Mouse (Mus musculus) kidney, embryonic 16.5 days (tissue): ENCODE results near the gene Fxyd7. TPM values are rescaled to one million over a fixed set of nuclear protein-coding genes. Genes with fewer than 3 reads are reported as not detected.

Experiments used
- ATAC-seq: fragments of 200-750 bp; cut with Nextera tagmentation; 2 replicates; pipeline ENCODE4 v1.8.0; 2017; ENCODE audit warnings: moderate TSS enrichment; ENCODE audit not compliant: low FRiP score, low TSS enrichment
- H3K27ac ChIP-seq: fragments of 300-500 bp; sonication (generic); 2 replicates; pipeline ENCODE4 v1.5.1; 2014; ENCODE audit warnings: low read length
- H3K27me3 ChIP-seq: fragments of 300-500 bp; sonication (generic); 2 replicates; pipeline ENCODE4 v1.6.1; 2014; ENCODE audit warnings: low read length, control low read depth, mixed read lengths; ENCODE audit not compliant: insufficient read depth
- H3K36me3 ChIP-seq: fragments of 300-500 bp; sonication (generic); 2 replicates; pipeline ENCODE4 v1.6.1; 2014; ENCODE audit warnings: low read length, control low read depth, mixed read lengths; ENCODE audit not compliant: insufficient read depth
- H3K4me1 ChIP-seq: fragments of 300-500 bp; sonication (generic); 2 replicates; pipeline ENCODE4 v1.6.1; 2014; ENCODE audit warnings: low read length, control low read depth, mixed read lengths; ENCODE audit not compliant: insufficient read depth
- H3K4me2 ChIP-seq: fragments of 300-500 bp; sonication (generic); replicated peaks from 2 replicates; pipeline ENCODE4 v1.6.1; 2014; ENCODE audit warnings: low read depth, low read length
- H3K4me3 ChIP-seq: fragments of 300-500 bp; sonication (generic); 2 replicates; pipeline ENCODE4 v1.5.1; 2014; ENCODE audit warnings: mild to moderate bottlenecking, low read length
- H3K9ac ChIP-seq: fragments of 300-500 bp; sonication (generic); replicated peaks from 2 replicates; pipeline ENCODE4 v1.6.1; 2014; ENCODE audit warnings: low read length
- H3K9me3 ChIP-seq: fragments of 300-500 bp; sonication (generic); 2 replicates; pipeline ENCODE4 v1.6.1; 2016; ENCODE audit warnings: low read length, control low read depth
- WGBS: fragments of 180-500 bp; shearing (Covaris S2); extraction: QIAGEN DNeasy Blood & Tissue Kit; methylation state at CpG from one replicate; pipeline ENCODE4 v1.1.7; 2014; 5-methylcytosine and 5-hydroxymethylcytosine counted together
- polyA plus RNA-seq: library from polyadenylated mRNA; unstranded; fragments of >200 nt; fragmentation: Nextera tagmentation; extraction: Ambion mirVana; gene quantifications from 2 replicates; pipeline ENCODE4 v1.2.1, GENCODE M21; 2015

Gene Fxyd7
- polyA plus RNA-seq, 1 experiment from 2014 or later: 11.4 TPM

DNA sequence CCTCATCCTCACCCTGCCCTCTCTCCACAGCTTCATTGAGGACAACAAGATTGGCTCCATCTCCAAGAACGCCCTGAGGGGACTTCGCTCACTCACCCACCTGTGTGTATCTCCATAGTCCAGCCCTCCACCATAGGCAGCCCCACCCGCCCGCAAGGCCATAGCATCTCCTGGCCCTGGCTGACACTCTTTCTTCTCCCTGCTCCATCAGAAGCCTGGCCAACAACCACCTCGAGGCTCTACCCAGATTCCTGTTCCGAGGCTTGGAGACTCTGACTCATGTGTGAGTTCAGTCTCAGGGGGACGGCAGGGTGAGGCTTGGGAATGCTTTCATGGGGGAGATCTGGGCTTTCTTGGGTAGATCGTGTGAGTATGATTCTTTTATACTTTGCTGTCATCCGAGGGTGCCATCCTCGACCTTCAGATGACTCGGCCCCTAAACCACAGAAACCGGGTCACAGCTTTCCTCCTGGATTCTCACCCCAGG lies 11.8 kb upstream of the Fxyd7 start:
- no peak overlapping the region for H3K4me3 ChIP-seq
- ATAC-seq: no peak
- no peak overlapping the region for H3K9ac ChIP-seq
- H3K4me2 ChIP-seq: no peak overlapping the region
- no peaks in the 10 kb centered on the region for H3K9me3 ChIP-seq
- H3K4me1 ChIP-seq: peaks cover 8% of the 10 kb centered on the region
- no peaks in the 10 kb centered on the region for H3K27me3 ChIP-seq
- 83% methylated on average over 12 of the region's 12 CpGs for WGBS
- no peaks in the 10 kb centered on the region for H3K36me3 ChIP-seq
- no peak overlapping the region for H3K27ac ChIP-seq

- Histone ChIP-seq H3K9ac (no peak overlapping the region), H3K4me2 (no peak overlapping the region), H3K4me3 (no peak overlapping the region), H3K27ac (no peak overlapping the region), H3K36me3 (no peaks in the 10 kb centered on the region), H3K27me3 (no peaks in the 10 kb centered on the region), H3K4me1 (no peaks in the 10 kb centered on the region), H3K9me3 (no peaks in the 10 kb centered on the region)
- ATAC-seq: no peak
- 90% methylated on average over 7 of the region's 7 CpGs for WGBS
Observed at GRCm38 (mm10) chr7:31060621-31061010, 9.3 kb upstream of the Fxyd7 start.

DNA sequence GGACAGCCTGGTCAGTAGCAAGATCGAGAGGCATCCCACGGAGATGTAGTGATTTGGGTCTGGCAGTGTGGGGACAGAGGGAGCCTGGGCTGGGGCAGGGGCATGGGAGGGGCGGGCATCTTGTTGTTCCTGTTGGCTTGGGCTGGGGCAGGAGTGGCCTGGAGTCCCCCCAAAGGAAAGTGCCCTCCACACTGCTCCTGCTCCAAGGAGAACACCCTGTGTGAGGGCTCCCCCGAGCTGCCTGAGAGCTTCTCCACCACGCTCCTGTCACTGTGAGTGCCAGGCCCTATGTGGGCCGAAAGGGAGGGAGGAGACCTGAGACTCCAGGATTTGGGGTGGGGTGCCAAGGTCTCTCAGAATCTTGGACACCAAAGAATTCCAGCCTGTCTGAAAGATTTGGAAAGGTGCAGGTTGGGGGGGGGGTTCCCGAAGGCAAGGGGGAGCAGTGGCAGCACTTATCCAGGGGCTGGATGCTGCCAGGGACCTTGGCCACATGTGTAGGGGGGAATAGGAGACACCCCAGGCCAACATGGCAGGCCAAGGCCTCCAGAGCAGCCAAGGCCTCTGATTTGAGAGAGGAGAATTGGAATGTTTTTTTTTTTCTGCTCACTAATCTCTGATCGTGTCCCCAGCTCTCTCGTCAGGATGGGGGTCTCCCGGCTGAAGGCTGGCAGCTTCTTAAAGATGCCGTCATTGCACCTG lies 8.8 kb upstream of the Fxyd7 start:
- WGBS: 75% methylated on average over 11 of the region's 11 CpGs
- no peak overlapping the region for H3K27ac ChIP-seq
- H3K4me3 ChIP-seq: no peak overlapping the region
- H3K9ac ChIP-seq: no peak overlapping the region
- no peaks in the 10 kb centered on the region for H3K27me3 ChIP-seq
- no peak overlapping the region for H3K4me2 ChIP-seq
- ATAC-seq: no peak
- H3K4me1 ChIP-seq: peaks cover 5% of the 10 kb centered on the region
- no peaks in the 10 kb centered on the region for H3K9me3 ChIP-seq
- no peaks in the 10 kb centered on the region for H3K36me3 ChIP-seq

DNA sequence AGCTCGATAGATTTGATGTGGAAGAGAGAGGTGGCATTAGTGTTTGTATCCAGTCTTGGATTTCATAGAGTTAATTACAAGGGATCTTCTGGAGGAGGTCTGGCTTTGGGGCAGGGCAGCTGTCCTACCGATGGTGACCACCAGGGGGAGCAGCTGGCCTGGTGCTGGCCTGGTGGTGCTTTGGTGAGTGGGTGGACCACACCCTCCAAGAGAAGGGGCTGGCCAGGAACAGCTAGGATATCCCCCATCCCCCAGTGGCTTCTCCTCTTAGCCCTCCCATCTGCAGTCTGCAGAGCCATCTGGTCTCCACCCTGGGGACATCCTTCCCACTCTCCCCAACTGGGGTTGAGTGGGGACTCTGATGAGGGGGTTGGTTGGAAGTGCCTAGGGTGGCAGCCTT lies 7.8 kb upstream of the Fxyd7 start, which contains the start of gene Lgi4:
Gene Lgi4 (plus strand): TSS at position 235 of the 400 bp plus-strand sequence.
- no peaks in the 10 kb centered on the region for H3K36me3 ChIP-seq
- H3K4me2 ChIP-seq: no peak within 1 kb of the TSS
- peak; percentile 44 for ATAC-seq
- peaks cover 6% of the 10 kb centered on the region; the same call in 1 of the 2 replicates for H3K27me3 ChIP-seq
- WGBS: 3% methylated on average over 2 of the region's 2 CpGs
- no peaks in the 10 kb centered on the region for H3K9me3 ChIP-seq
- H3K4me3 ChIP-seq: no peak within 1 kb of the TSS
- H3K27ac ChIP-seq: no peak within 1 kb of the TSS
- peaks cover 14% of the 10 kb centered on the region for H3K4me1 ChIP-seq
- no peak within 1 kb of the TSS for H3K9ac ChIP-seq

GRCm38 (mm10) chr7:31058211-31058610 lies 6.9 kb upstream of the Fxyd7 start:
- no peak for ATAC-seq
- H3K4me1 ChIP-seq: peaks cover 19% of the 10 kb centered on the region
- peaks cover 15% of the 10 kb centered on the region for H3K27me3 ChIP-seq
- H3K9me3 ChIP-seq: no peaks in the 10 kb centered on the region
- WGBS: 85% methylated on average over 6 of the region's 6 CpGs
- H3K9ac ChIP-seq: no peak overlapping the region
- no peaks in the 10 kb centered on the region for H3K36me3 ChIP-seq
- no peak overlapping the region for H3K4me3 ChIP-seq
- H3K4me2 ChIP-seq: no peak overlapping the region
- H3K27ac ChIP-seq: no peak overlapping the region

GRCm38 (mm10) chr7:31057730-31058129 lies 6.5 kb upstream of the Fxyd7 start:
- H3K4me2 ChIP-seq: no peak overlapping the region
- no peaks in the 10 kb centered on the region for H3K9me3 ChIP-seq
- peaks cover 19% of the 10 kb centered on the region for H3K27me3 ChIP-seq
- WGBS: 62% methylated on average over 5 of the region's 5 CpGs
- H3K4me3 ChIP-seq: no peak overlapping the region
- no peak for ATAC-seq
- H3K9ac ChIP-seq: no peak overlapping the region
- no peak overlapping the region for H3K27ac ChIP-seq
- peaks cover 24% of the 10 kb centered on the region for H3K4me1 ChIP-seq
- H3K36me3 ChIP-seq: no peaks in the 10 kb centered on the region

GRCm38 (mm10) chr7:31057071-31057470 lies 5.8 kb upstream of the Fxyd7 start, which contains the start of gene Fxyd1:
Gene Fxyd1, minus strand, starts transcription at chr7:31057199.
- ATAC-seq: no peak
- H3K9ac ChIP-seq: no peak within 1 kb of the TSS
- no peak within 1 kb of the TSS for H3K4me3 ChIP-seq
- H3K9me3 ChIP-seq: no peaks in the 10 kb centered on the region
- no peak within 1 kb of the TSS for H3K4me2 ChIP-seq
- WGBS: 80% methylated on average over 2 of the region's 2 CpGs
- no peaks in the 10 kb centered on the region for H3K36me3 ChIP-seq
- peaks cover 31% of the 10 kb centered on the region for H3K4me1 ChIP-seq
- peaks cover 26% of the 10 kb centered on the region for H3K27me3 ChIP-seq
- H3K27ac ChIP-seq: no peak within 1 kb of the TSS

- Histone ChIP-seq H3K4me1 (peaks cover 37% of the 10 kb centered on the region), H3K4me2 (no peak overlapping the region), H3K4me3 (no peak overlapping the region), H3K27me3 (peaks cover 32% of the 10 kb centered on the region), H3K27ac (no peak overlapping the region), H3K9ac (no peak overlapping the region), H3K9me3 (no peaks in the 10 kb centered on the region), H3K36me3 (no peaks in the 10 kb centered on the region)
- ATAC-seq: no peak
- WGBS: 66% methylated on average over 7 of the region's 7 CpGs
Observed at GRCm38 (mm10) chr7:31056448-31056847, 5.2 kb upstream of the Fxyd7 start.

GRCm38 (mm10) chr7:31055883-31056282 lies 4.6 kb upstream of the Fxyd7 start:
- Histone ChIP-seq H3K36me3 (no peaks in the 10 kb centered on the region), H3K4me2 (no peak overlapping the region), H3K4me1 (peaks cover 40% of the 10 kb centered on the region), H3K27me3 (peaks cover 38% of the 10 kb centered on the region), H3K4me3 (no peak overlapping the region), H3K9ac (no peak overlapping the region), H3K27ac (no peak overlapping the region), H3K9me3 (no peaks in the 10 kb centered on the region)
- no peak for ATAC-seq
- WGBS: 44% methylated on average over 3 of the region's 4 CpGs

DNA sequence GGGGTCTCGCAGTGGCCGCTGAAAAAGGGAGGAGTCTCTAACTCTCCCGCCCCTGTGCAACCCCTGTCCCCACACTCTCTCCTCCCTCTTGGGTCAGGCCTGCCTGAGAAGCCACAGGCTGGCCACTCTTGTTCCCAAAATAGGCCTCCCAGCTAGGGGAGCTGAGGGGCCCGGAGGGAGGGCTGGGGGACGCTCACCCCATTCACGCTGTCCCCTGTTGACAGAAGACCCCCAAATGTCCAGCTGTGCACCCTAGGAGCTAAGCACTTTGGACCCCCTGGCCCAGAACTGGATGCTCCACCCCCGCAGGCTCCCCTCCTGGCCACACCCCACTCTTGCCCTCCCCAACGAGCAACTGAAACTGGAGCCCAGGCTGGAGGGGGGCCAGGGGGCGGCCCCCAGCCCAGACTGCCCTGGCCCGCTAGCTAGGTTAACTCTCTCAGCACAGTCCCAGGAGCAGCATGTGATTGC lies 4.1 kb upstream of the Fxyd7 start:
- H3K9ac ChIP-seq: peak overlapping the region; percentile 59
- peaks cover 40% of the 10 kb centered on the region for H3K4me1 ChIP-seq
- peak overlapping the region; percentile 73 for H3K27ac ChIP-seq
- peaks cover 43% of the 10 kb centered on the region for H3K27me3 ChIP-seq
- 7% methylated on average over 9 of the region's 10 CpGs for WGBS
- H3K4me2 ChIP-seq: peak overlapping the region; percentile 48
- H3K4me3 ChIP-seq: peak overlapping the region; percentile 34
- no peaks in the 10 kb centered on the region for H3K36me3 ChIP-seq
- peak; percentile 85 for ATAC-seq
- no peaks in the 10 kb centered on the region for H3K9me3 ChIP-seq
